Mouse (Mus musculus): Measurements from ENCODE around the gene Zfp992. TPM values are rescaled to one million over a fixed set of nuclear protein-coding genes. Genes with fewer than 3 reads are reported as not detected.
"Not testable (repeated sequence)": the region's sequence is repeated elsewhere in the genome, so short reads cannot be mapped to it uniquely, and the experiment has no call there.

Zfp992 gene
- polyA plus RNA-seq, 1 experiment from 2014 or later = 1.0 TPM

DNA sequence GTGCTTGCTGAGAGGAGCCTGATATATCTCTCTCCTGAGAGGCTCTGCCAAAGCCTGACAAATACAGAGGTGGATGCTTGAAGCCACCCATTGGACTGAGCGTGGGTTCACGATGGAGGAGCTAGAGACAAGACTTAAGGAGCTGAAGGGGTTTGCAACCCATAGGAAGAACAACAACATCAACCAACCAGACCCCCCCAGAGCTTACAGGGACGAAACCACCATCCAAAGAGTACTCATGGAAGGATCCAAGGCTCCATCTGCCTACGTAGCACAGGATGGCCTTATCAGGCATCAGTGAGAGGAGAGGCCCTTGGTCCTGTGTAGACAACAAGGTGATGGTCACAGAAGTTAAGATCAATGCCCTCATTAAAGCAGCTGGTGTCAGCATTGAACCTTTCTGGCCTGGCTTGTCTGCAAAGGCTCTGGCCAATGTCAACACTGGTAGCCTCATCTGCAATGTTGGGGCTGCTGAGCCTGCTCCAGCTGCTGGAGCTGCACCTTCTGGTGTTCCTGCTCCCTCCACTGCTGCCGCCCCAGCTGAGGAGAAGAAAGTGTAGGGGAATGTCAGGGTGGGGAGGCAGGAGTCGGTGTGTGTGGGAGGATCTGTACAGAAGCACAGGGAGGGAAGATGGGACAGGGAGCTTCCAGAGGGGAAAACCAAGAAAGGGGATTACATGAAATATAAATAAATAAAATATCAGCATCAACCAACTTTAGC is 31.7 kb downstream of the Zfp992 start:
- H3K36me3 ChIP-seq (replicated peaks; ENCODE audit: insufficient read depth, low read length); H3K4me1 ChIP-seq (ENCODE audit: insufficient read depth); DNase-seq; H3K9ac ChIP-seq (replicated peaks); H3K4me2 ChIP-seq (ENCODE audit: low read depth, low read length); H3K27ac ChIP-seq (ENCODE audit: low read depth); H3K27me3 ChIP-seq (ENCODE audit: insufficient read depth, low read length); H3K4me3 ChIP-seq (ENCODE audit: low read depth, low read length): not testable (repeated sequence)
- 63% methylated on average over 6 of the region's 6 CpGs for WGBS (ENCODE audit: insufficient replicate concordance)
- ATAC-seq = peak; percentile 24
- H3K9me3 ChIP-seq (ENCODE audit: low read length) = peaks cover 31% of the 10 kb centered on the region

DNA sequence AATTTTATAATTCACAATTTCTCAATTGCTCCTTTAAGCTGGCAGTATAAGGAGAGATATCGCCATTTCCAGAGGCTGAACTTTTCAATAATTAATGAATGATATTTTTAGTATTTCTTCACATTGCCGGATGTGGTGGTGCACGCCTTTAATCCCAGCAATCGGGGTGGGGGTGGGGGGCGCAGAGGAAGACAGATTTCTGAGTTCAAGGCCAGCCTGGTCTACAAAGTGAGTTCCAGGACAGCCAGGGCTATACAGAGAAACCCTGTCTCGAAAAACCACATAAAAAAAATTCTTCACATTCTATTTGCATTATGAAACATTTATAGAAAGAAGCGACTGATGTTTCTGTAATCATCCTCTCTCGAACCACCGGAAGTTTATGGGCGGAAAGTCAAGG is 33.7 kb downstream of the Zfp992 start:
- H3K36me3 ChIP-seq (replicated peaks; ENCODE audit: insufficient read depth, low read length); H3K27ac ChIP-seq (ENCODE audit: low read depth); H3K4me3 ChIP-seq (ENCODE audit: low read depth, low read length); ATAC-seq; H3K4me2 ChIP-seq (ENCODE audit: low read depth, low read length); DNase-seq; H3K9ac ChIP-seq (replicated peaks); H3K27me3 ChIP-seq (ENCODE audit: insufficient read depth, low read length); H3K4me1 ChIP-seq (ENCODE audit: insufficient read depth): not testable (repeated sequence)
- H3K9me3 ChIP-seq (ENCODE audit: low read length) = peaks cover 30% of the 10 kb centered on the region
- 79% methylated on average over 10 of the region's 10 CpGs for WGBS (ENCODE audit: insufficient replicate concordance)

DNA sequence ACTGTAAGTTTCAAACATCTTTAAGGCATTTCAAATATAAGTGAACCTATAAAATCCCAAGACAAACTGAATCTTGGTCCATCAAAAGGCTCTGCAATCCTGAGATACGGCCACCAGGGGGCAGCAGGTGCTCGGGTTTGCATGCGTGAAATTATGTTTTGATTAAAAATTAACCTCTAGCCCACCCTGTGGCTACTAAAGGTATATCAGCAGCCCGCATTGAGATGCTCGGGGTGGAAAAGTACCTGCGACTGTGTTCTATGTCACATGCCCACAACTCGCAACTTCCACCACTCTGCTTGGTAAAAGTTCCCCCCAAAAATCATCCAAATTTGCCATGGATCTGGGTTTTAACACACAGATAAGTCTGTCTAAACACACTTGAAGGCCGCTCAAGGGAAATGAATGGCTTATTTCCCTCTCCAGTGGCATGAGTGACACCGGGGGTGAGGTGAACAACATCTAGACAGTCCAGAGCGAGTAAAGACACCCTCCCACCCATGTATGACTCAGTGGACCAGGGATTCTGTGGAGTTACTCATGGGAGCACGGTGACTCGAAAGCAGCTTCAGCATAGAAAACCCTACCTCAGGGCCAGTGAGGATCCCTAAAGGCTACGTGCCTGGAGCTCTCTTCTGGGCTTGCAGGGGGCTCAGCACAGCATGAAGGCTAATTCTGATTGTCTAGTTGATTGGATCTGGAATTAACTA is 34.9 kb downstream of the Zfp992 start:
- H3K9me3 ChIP-seq (ENCODE audit: low read length) = peaks cover 28% of the 10 kb centered on the region
- not testable (repeated sequence) for H3K27me3 ChIP-seq (ENCODE audit: insufficient read depth, low read length); H3K9ac ChIP-seq (replicated peaks); H3K27ac ChIP-seq (ENCODE audit: low read depth); H3K4me2 ChIP-seq (ENCODE audit: low read depth, low read length); H3K36me3 ChIP-seq (replicated peaks; ENCODE audit: insufficient read depth, low read length); H3K4me1 ChIP-seq (ENCODE audit: insufficient read depth); H3K4me3 ChIP-seq (ENCODE audit: low read depth, low read length)
- DNase-seq = peak; percentile 34
- ATAC-seq = peak; percentile 37
- 67% methylated on average over 13 of the region's 13 CpGs for WGBS (ENCODE audit: insufficient replicate concordance)
- peak; percentile 53 for TF ChIP-seq CTCF (IDR thresholded peaks at IDR 0.05; ENCODE audit: low read depth)

DNA sequence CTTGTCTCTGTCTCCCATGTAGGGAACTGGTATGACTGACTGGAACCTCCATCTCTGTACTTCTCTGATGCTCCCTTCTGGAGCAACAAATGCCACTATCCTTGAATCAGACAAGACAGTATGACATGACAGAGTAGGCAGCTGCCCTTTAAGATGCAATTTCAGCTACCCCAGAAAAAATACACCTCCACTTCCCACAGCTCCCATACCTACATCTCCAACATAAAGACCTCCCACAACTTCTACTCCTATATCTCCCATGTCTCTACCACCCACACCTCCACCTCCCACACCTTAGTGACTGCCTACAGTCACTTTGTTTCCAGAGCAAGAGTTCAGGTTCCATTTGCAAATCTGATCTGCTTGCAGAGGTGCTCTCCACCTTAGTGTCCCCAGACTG is 35.9 kb downstream of the Zfp992 start:
- not testable (repeated sequence) for H3K9ac ChIP-seq (replicated peaks); DNase-seq; H3K4me1 ChIP-seq (ENCODE audit: insufficient read depth); H3K4me2 ChIP-seq (ENCODE audit: low read depth, low read length); H3K4me3 ChIP-seq (ENCODE audit: low read depth, low read length); H3K27me3 ChIP-seq (ENCODE audit: insufficient read depth, low read length); H3K27ac ChIP-seq (ENCODE audit: low read depth); H3K36me3 ChIP-seq (replicated peaks; ENCODE audit: insufficient read depth, low read length); ATAC-seq
- H3K9me3 ChIP-seq (ENCODE audit: low read length) = peaks cover 32% of the 10 kb centered on the region

DNA sequence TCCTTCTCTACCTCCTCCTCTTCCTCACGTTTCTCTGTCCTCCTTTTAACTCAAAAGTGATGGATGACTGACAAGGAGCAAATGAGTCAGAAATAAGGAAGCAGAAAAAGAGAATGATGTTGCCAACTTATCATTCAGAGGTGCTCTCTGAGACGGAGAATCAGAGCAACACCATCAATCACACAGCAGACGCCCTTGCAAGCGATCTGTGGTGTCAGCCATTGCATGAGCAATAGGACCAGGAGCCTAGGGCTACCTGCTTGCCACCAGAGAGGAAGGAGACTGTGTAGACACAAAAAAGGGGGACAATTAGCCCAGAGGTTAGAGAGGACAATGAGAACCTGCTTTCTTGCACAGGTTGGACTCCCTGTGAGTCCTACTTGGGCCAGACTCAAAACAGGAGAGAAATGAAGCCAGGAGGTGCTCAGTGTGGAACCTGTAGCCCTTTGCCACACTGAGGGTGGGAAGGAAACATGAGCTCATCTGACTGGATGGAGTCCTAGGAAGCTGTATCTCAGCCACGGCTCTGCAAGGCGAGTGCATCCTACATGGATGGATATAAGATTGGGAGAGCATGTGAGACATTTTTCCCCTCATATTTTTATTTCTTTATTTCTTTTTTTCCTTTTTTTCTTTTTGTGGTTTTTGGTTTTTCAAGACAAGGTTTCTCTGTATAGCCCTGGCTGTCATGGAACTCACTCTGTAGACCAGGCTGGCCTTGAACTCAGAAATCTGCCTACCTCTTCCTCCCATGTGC is 36.5 kb downstream of the Zfp992 start:
- 57% methylated on average over 6 of the region's 6 CpGs for WGBS (ENCODE audit: insufficient replicate concordance)
- H3K4me1 ChIP-seq (ENCODE audit: insufficient read depth); H3K36me3 ChIP-seq (replicated peaks; ENCODE audit: insufficient read depth, low read length); H3K27me3 ChIP-seq (ENCODE audit: insufficient read depth, low read length); H3K4me2 ChIP-seq (ENCODE audit: low read depth, low read length); H3K27ac ChIP-seq (ENCODE audit: low read depth); DNase-seq; ATAC-seq; H3K4me3 ChIP-seq (ENCODE audit: low read depth, low read length); H3K9ac ChIP-seq (replicated peaks): not testable (repeated sequence)
- H3K9me3 ChIP-seq (ENCODE audit: low read length) = peaks cover 31% of the 10 kb centered on the region

DNA sequence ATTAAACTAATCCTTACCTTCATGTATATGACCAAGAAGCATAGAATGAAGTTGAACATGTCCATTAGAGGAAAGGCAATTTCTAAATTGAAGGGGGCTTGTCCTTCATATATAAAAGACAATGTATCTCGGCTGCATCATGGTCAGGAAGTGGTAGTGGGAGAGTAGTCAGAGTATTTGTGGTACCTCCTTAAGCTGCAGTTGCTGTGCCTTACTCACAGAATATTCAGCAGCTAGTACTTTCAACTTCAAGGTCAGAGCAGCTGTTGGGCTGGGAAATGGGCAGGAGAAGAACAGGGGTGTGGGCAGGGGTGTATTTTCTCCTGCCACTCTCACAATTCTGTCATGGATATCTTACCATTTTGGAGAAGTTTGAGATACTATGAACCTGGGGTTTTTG is 37.9 kb downstream of the Zfp992 start:
- H3K27ac ChIP-seq (ENCODE audit: low read depth); H3K9ac ChIP-seq (replicated peaks); DNase-seq; H3K4me3 ChIP-seq (ENCODE audit: low read depth, low read length); H3K27me3 ChIP-seq (ENCODE audit: insufficient read depth, low read length); H3K36me3 ChIP-seq (replicated peaks; ENCODE audit: insufficient read depth, low read length); H3K4me1 ChIP-seq (ENCODE audit: insufficient read depth); H3K4me2 ChIP-seq (ENCODE audit: low read depth, low read length): not testable (repeated sequence)
- WGBS (ENCODE audit: insufficient replicate concordance) = 54% methylated on average over 1 of the region's 1 CpGs
- ATAC-seq = 0 out of 2 replicates have a peak, but pooled peaks have one; percentile 6
- peaks cover 24% of the 10 kb centered on the region for H3K9me3 ChIP-seq (ENCODE audit: low read length)

DNA sequence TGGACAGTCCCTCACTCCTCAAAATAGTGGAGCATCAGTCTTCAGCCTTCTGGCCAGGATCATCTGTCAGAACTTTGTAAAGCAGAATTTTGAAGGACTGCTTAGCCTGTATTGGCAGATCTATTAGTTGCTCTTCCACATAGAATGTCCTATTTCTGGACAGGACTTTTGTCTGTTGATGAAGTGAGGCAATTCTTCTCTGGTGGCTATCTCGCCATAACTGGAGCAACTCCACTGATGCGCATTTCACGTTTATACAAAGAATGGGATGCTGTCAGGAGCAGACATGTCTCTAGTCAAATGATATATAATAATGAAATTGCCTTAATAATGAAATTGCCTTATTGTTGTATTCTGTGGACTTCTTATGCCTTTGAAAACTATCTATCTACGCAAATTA is 40.4 kb downstream of the Zfp992 start:
- H3K4me1 ChIP-seq (ENCODE audit: insufficient read depth); H3K4me3 ChIP-seq (ENCODE audit: low read depth, low read length); H3K9ac ChIP-seq (replicated peaks); H3K36me3 ChIP-seq (replicated peaks; ENCODE audit: insufficient read depth, low read length); H3K4me2 ChIP-seq (ENCODE audit: low read depth, low read length); DNase-seq; ATAC-seq; H3K27ac ChIP-seq (ENCODE audit: low read depth); H3K27me3 ChIP-seq (ENCODE audit: insufficient read depth, low read length): not testable (repeated sequence)
- H3K9me3 ChIP-seq (ENCODE audit: low read length) = peaks cover 26% of the 10 kb centered on the region
- 66% methylated on average over 4 of the region's 4 CpGs for WGBS (ENCODE audit: insufficient replicate concordance)

DNA sequence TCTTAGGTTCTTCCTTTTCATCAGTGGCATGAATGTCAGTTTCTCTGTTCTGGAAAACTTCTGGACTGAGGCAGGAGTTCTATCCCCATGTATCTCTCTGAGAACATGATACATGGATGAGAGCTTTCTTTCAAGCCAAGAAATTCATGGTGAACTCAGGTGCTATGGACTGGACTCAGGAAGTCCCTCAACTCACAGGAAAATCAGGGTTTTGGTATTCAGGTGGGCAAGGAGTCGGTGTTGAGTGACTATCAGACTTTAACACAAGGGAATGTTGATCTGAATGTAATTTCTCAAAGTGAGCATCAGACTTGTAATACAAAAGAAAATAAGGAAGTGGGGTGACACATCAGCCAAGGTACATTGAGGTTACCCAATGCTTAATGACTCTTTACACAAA is 43.2 kb downstream of the Zfp992 start:
- H3K9me3 ChIP-seq (ENCODE audit: low read length) = peaks cover 29% of the 10 kb centered on the region
- not testable (repeated sequence) for H3K4me2 ChIP-seq (ENCODE audit: low read depth, low read length); DNase-seq; ATAC-seq; H3K27ac ChIP-seq (ENCODE audit: low read depth); H3K4me1 ChIP-seq (ENCODE audit: insufficient read depth); H3K27me3 ChIP-seq (ENCODE audit: insufficient read depth, low read length); H3K4me3 ChIP-seq (ENCODE audit: low read depth, low read length); H3K9ac ChIP-seq (replicated peaks); H3K36me3 ChIP-seq (replicated peaks; ENCODE audit: insufficient read depth, low read length)
- 60% methylated on average over 1 of the region's 1 CpGs for WGBS (ENCODE audit: insufficient replicate concordance)
